Mouse (Mus musculus) cerebellum, adult (tissue): ENCODE measurements around the gene Tfrc.
A peak's percentile ranks its signal among the peaks of the same experiment; 100 is the strongest.

Experiments used
- ATAC-seq: cut with Nextera tagmentation; 2 replicates; pipeline ENCODE4 v1.9.2; 2017; ENCODE audit warnings: mild to moderate bottlenecking, moderate library complexity, mixed read lengths; ENCODE audit not compliant: insufficient number of reproducible peaks, low FRiP score, low TSS enrichment

The Tfrc gene

DNA sequence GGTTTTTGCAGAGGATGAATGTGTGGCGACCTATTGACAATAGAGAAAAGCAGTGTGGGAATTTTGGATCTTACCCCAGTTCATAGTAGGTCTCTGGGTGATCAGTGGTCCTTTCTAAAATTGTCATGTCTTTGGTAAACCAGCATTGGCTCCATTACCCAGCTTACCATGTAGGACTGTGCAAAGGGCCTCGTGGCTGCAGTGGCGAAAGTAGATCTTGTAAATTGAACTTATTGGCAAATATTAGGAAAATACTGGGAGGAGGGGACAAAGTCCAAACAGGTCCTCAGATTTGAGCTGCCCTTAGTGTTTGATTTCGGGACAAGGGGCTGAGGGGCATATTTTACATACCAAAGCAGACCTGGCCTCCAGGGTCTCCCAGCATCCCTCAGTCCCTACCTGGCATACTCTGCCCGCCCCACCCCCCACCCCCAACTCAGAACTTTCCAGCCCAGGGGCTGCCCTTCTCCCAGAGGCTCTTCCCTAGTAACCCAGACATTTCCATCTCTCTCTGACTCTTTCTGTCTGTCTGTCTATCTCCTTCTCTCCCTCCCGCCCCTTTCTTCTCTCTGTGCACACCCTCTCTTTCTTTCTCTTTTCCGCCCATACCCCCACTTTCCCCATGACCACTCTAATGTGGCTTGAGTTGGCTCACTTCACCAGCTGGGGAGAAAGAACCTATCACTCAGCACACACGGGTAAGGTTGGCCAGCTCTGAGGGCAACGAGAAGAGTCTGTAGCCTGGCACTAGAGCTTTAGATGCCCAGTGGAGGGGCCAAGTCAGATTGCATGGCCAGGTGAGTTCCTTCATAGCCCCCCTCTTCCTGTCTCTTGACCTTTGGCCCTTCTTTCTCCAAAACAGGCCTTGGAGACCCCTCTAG lies 58.2 kb downstream of the Tfrc start:
- ATAC-seq: no peak

DNA sequence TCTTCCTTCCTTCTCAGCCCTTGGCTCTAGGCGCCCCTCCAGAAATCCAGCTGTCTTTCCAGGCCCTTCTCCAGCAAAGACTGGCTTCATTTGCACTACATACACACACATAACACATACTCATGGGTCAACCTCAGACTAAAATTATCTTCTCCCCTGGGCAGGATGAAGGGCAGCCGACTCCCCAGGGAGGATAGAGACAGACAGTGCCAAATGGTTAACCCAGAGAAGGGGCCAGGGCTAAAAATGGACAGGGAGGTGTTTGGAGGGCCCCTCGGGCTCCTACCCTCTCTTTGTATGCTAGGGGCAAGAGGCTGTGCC lies 58.8 kb downstream of the Tfrc start:
- ATAC-seq: no peak

- no peak for ATAC-seq
These were observed 59.3 kb downstream of the Tfrc start for GRCm38 (mm10) chr16:32668030-32668429.

- no peak for ATAC-seq
These were observed 59.8 kb downstream of the Tfrc start for GRCm38 (mm10) chr16:32668472-32668871.

DNA sequence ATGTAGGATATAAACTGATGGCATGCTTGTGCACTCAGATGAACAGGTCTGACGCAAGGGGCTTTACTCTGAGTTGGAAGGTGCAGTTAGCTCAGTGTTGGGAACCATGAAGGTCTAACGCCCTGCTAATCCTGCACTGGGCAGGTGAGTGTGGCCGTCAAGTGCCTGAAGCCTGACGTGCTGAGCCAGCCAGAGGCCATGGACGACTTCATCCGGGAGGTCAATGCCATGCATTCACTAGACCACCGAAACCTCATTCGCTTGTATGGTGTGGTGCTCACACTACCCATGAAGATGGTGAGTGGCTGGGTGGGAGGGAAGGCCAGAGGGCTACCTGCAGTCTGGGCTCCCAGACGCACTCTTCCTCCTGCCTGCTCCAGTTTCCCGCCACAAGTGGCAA lies 60.5 kb downstream of the Tfrc start:
- ATAC-seq: no peak

DNA sequence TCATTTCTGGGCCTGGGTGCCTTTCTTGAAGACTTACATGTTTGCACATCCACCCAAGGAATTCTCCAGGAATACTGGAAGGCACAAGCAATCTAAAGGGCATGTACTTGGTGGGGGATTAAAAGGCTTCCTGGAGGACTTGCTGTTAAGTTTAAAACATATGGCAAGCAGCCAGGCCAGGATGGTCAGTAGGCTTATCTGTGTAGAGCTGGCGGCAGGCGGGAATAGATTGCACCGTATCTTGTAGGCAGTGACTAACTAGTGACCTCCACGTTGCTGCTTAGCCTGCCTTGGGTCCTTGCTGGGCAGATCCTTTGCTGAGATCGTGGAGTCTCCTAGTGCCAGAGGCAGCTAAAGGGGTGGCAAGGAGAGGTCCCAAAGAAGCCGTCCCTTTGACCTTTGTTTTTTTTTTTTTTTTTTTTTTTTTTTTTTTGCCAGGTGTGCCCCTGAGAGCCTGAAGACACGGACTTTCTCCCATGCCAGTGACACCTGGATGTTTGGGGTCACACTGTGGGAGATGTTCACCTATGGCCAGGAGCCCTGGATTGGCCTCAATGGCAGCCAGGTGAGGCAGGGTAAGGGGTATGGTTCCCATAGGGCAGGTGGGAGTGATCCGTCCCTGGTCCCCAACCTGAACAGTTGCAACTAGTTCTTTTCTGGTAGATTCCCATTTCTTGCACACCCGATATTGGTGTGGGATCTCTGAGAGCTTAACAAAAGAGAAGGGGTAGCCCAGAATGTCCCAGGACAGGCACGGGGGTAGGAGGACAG lies 61.8 kb downstream of the Tfrc start:
- ATAC-seq: no peak

DNA sequence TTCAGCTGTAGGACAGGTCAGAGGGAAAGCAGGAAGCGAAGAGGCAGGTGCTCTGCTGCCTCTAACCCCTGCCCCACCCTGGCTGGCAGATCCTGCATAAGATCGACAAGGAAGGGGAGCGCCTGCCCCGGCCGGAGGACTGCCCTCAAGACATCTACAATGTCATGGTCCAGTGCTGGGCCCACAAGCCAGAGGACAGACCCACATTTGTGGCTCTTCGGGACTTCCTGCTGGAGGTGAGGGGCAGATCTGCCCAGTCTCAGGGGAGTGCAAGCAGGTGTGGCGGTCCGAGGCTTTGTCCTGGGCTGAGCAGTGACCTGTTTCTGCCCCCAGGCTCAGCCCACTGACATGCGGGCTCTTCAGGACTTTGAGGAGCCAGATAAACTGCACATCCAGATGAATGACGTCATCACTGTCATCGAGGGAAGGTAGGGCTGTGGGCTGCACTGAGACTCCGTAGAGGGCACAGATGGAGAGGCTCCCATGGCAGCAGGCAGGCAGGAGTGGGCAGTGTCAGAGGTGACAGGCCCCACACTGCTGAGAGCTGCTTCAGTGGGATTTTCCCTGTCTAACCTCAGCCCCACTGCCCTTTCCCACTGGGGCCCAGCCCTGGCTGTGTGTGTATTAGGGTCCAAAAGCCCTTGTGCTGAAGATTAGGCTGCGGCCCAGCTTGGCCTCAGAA lies 62.6 kb downstream of the Tfrc start:
- no peak for ATAC-seq

DNA sequence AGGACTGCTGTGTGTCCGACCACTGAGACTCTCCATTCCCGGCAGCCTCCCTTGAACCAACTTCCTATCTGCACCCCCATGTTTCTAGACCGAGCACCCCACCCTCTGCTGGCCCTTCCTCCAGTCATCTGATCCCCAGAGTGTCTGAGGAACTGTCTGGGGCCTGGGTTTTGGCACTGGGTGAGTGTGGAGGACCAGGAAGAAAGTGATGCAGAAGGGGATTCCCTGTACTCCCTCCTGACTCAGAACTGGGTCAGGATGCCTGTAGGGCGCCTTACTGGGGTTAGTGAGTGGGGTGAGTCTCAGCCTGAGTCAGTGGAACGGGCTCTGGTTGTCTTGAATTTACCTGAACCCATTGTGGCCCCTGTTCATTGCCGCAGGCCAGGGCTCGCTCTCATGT lies 63.5 kb downstream of the Tfrc start:
- no peak for ATAC-seq

DNA sequence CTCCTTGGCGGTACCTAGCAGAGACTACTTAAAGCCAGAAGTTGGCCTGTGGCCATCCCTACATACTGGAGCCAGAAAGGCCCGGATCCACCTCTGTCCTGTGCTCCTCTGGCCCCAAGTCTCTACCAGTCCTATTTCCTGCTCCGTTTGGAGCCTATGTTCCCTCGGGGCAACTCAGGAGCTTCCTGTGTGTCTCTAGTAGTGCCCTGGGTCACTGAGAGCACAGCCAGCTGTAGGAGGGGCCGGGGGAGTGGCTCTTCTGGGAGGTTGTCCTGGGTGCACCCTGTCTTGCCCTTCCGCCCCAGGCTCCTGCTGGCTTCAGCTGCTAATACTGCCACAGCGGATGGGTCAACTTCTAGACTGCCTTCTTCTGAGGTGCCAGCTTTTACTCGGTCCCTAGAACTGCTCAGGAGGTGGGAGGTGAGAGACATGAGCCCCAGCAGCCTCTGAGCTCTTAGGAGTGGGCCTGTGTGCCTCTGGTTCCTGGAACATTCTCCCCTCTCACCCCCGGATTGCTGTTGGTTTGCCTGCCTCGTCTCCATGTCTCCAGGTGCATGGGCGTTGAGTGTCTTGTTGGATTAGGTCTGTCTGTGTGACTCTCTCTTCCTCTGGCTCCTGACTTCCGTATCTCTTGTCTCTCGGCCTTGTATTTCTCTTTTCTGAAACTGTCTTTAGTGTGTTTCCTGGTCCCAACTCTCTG lies 64.3 kb downstream of the Tfrc start:
- no peak for ATAC-seq

GRCm38 (mm10) chr16:32674121-32674740 lies 65.5 kb downstream of the Tfrc start:
- ATAC-seq: no peak

DNA sequence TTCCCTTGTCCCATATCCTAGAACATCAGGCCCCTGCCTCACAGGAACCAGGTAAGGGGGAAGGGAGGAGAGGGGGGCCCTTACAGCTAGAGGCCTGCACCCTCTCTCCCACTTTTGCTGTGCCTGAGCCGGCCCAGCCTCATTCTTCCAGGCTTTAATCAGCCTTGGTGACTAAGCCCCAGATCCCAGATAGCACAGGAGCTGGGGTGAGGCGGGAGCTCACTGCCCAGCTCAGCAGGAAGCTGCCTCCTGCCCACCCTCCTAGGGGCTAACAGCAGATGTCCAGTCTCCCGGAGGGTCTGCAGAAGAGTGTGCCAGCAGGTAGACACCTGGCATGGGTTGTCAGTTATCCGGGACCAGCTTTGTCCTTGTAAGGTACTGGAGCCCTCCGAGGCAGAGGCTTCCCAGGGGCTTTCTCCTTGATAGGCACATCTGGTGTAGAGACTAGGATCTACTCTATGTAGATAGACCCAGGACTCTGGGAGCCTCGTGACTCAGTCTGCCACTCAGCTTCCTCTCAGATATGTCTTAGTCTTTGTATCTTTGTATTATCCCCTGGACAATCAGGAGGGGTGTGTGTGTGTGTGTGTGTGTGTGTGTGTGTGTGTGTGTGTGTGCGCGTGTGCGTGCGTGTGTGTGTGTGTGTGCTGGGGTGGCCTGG lies 68.5 kb downstream of the Tfrc start:
- ATAC-seq: no peak

- ATAC-seq: no peak
These were observed 69.2 kb downstream of the Tfrc start for GRCm38 (mm10) chr16:32677903-32678302.

- no peak for ATAC-seq
These were observed 70.1 kb downstream of the Tfrc start for GRCm38 (mm10) chr16:32678812-32679211.

- ATAC-seq: no peak
These were observed 71.3 kb downstream of the Tfrc start for GRCm38 (mm10) chr16:32679976-32680375.

DNA sequence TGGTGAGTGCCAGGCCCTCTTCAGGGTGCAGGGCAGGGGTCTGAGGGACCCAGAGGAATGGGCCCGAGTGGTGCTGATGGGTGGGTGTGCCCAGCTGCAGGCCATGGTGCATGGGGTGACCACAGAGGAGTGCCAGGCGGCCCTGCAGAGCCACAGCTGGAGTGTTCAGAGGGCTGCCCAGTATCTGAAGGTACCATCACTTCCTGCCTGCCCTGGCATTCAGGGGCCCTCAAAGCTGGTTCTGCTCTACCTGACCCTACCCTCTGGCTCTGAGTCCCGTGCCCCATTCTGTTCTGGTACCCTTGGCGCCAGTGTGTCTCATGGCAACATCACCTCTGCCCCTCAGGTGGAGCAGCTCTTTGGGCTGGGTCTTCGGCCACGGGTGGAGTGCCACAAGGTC lies 72.1 kb downstream of the Tfrc start:
- ATAC-seq: no peak

DNA sequence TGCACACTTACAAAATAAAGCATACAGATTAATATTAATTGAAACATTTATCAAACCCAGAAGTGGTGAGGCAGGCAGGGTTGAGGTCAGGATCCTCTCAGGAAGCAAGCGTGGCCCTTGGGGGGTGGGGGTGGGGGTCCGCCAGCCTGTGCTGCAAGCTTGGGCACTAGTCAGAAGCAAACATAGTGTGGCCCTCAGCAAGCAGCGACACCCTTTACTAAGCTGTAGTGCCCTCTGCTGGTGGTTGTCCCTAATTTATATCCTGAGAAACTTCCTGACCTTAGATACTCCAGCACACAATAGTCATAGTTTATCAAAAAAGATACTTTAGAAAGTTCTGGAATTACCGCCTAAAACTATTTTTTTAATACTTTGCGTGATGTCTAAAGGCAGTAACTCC lies 73.5 kb downstream of the Tfrc start:
- 0 out of 2 replicates have a peak, but pooled peaks have one; percentile 26 for ATAC-seq
